Mouse (Mus musculus) limb, embryonic 14.5 days (tissue): ENCODE measurements at regions not wholly inside any gene's neighbourhood (a gene's known extent, or its start where the extent isn't known, plus 50 kb on each side); places are given as distances from the start of the nearest gene placed in this dataset.

Experiments used
- ATAC-seq: fragments of 200-750 bp; cut with Nextera tagmentation; 2 replicates; pipeline ENCODE4 v1.8.0; 2017; ENCODE audit warnings: low read depth, moderate number of reproducible peaks, moderate TSS enrichment; ENCODE audit not compliant: low FRiP score
- DNase-seq: peaks from one replicate; pipeline ENCODE4 v3.0.0-alpha.2; 2015; ENCODE audit warnings: low spot score
- H3K27ac ChIP-seq: fragments of 300-500 bp; sonication (generic); replicated peaks from 2 replicates; pipeline ENCODE4 v1.5.1; 2014; ENCODE audit warnings: low read depth, mild to moderate bottlenecking, low read length, moderate library complexity, mixed read lengths
- H3K27me3 ChIP-seq: fragments of 300-500 bp; sonication (generic); 2 replicates; pipeline ENCODE4 v1.6.1; 2014; ENCODE audit warnings: low read length, mixed read lengths; ENCODE audit not compliant: control insufficient read depth, insufficient read depth
- H3K36me3 ChIP-seq: fragments of 300-500 bp; sonication (generic); 2 replicates; pipeline ENCODE4 v1.6.1; 2014; ENCODE audit warnings: mild to moderate bottlenecking, low read length, moderate library complexity, mixed read lengths; ENCODE audit not compliant: control insufficient read depth, insufficient read depth
- H3K4me1 ChIP-seq: fragments of 300-500 bp; sonication (generic); 2 replicates; pipeline ENCODE4 v1.6.1; 2014; ENCODE audit warnings: antibody characterized with exemption, low read length, mixed read lengths; ENCODE audit not compliant: control insufficient read depth, insufficient read depth
- H3K4me2 ChIP-seq: fragments of 300-500 bp; sonication (generic); replicated peaks from 2 replicates; pipeline ENCODE4 v1.6.1; 2014; ENCODE audit warnings: low read depth, mild to moderate bottlenecking, low read length, moderate library complexity; ENCODE audit not compliant: severe bottlenecking
- H3K4me3 ChIP-seq: fragments of 300-500 bp; sonication (generic); replicated peaks from 2 replicates; pipeline ENCODE4 v1.5.1; 2014; ENCODE audit warnings: low read length
- H3K9ac ChIP-seq: fragments of 300-500 bp; sonication (generic); 2 replicates; pipeline ENCODE4 v1.6.1; 2014; ENCODE audit warnings: mild to moderate bottlenecking, low read depth, low read length, moderate library complexity; ENCODE audit not compliant: severe bottlenecking
- H3K9me3 ChIP-seq: fragments of 300-500 bp; sonication (generic); 2 replicates; pipeline ENCODE4 v1.6.1; 2016; ENCODE audit warnings: low read length; ENCODE audit not compliant: control insufficient read depth
- POLR2A ChIP-seq: fragments of 200-500 bp; IDR thresholded peaks from 2 replicates; pipeline ENCODE4 v1.8.0; 2012; ENCODE audit warnings: inconsistent platforms, mild to moderate bottlenecking, moderate library complexity, borderline replicate concordance; ENCODE audit not compliant: insufficient read depth, insufficient read length; ENCODE audit errors: extremely low read depth
- WGBS: fragments of 180-500 bp; shearing (Covaris S2); extraction: QIAGEN DNeasy Blood & Tissue Kit; methylation state at CpG from one replicate; pipeline ENCODE4 v1.1.7; 2014; 5-methylcytosine and 5-hydroxymethylcytosine counted together

- DNase-seq (no peak), ATAC-seq (no peak)
- TF ChIP-seq POLR2A: no peak
- no peak overlapping the region for H3K27ac ChIP-seq
- H3K9me3 ChIP-seq: no peaks in the 10 kb centered on the region; the same call in 1 of the 2 replicates
- 74% methylated on average over 7 of the region's 7 CpGs for WGBS
- no peaks in the 10 kb centered on the region for H3K27me3 ChIP-seq
- H3K36me3 ChIP-seq: no peaks in the 10 kb centered on the region
- no peak overlapping the region for H3K4me2 ChIP-seq
- no peak overlapping the region for H3K9ac ChIP-seq
- H3K4me3 ChIP-seq: no peak overlapping the region
- no peaks in the 10 kb centered on the region for H3K4me1 ChIP-seq
These were observed 54.7 kb upstream of the Irx5 start for GRCm38 (mm10) chr8:92302694-92303093.

GRCm38 (mm10) chr8:92301029-92301428, 56.4 kb upstream of the Irx5 start:
- H3K36me3 ChIP-seq: no peaks in the 10 kb centered on the region
- no peaks in the 10 kb centered on the region for H3K4me1 ChIP-seq
- H3K4me2 ChIP-seq: no peak overlapping the region
- no peak overlapping the region for H3K9ac ChIP-seq
- no peaks in the 10 kb centered on the region; the same call in 1 of the 2 replicates for H3K9me3 ChIP-seq
- ATAC-seq (no peak), DNase-seq (no peak)
- H3K27me3 ChIP-seq: no peaks in the 10 kb centered on the region
- no peak for TF ChIP-seq POLR2A
- H3K4me3 ChIP-seq: no peak overlapping the region
- WGBS: 87% methylated on average over 3 of the region's 3 CpGs
- H3K27ac ChIP-seq: no peak overlapping the region

- TF ChIP-seq POLR2A: no peak
- WGBS: 12% methylated on average over 26 of the region's 26 CpGs
- H3K27me3 ChIP-seq: 0 out of 2 replicates have a peak, but pooled peaks cover 7% of the 10 kb centered on the region
- peaks cover 7% of the 10 kb centered on the region; the same call in 1 of the 2 replicates for H3K4me1 ChIP-seq
- H3K4me2 ChIP-seq: peak overlapping the region; percentile 24
- no peaks in the 10 kb centered on the region for H3K9me3 ChIP-seq
- 0 out of 2 replicates have a peak overlapping the region, but pooled peaks have one; percentile 3 for H3K27ac ChIP-seq
- no peak overlapping the region for H3K9ac ChIP-seq
- ATAC-seq (peak; percentile 65; the same call in 1 of the 2 replicates), DNase-seq (peak; percentile 66)
- no peak overlapping the region for H3K4me3 ChIP-seq
- no peaks in the 10 kb centered on the region for H3K36me3 ChIP-seq
These were observed 70.3 kb upstream of the Irx5 start for GRCm38 (mm10) chr8:92286841-92287811.

GRCm38 (mm10) chr8:92275755-92276154, 81.7 kb upstream of the Irx5 start:
- Histone ChIP-seq H3K4me2 (no peak overlapping the region), H3K4me1 (no peaks in the 10 kb centered on the region)
- DNase-seq: no peak

GRCm38 (mm10) chr8:92272726-92273125, 84.7 kb upstream of the Irx5 start:
- Histone ChIP-seq H3K36me3 (no peaks in the 10 kb centered on the region), H3K4me1 (no peaks in the 10 kb centered on the region), H3K9ac (no peak overlapping the region), H3K4me3 (no peak overlapping the region), H3K27me3 (no peaks in the 10 kb centered on the region), H3K4me2 (no peak overlapping the region), H3K27ac (no peak overlapping the region), H3K9me3 (peaks cover 8% of the 10 kb centered on the region; the same call in 1 of the 2 replicates)
- 91% methylated on average over 1 of the region's 1 CpGs for WGBS
- DNase-seq: no peak
- TF ChIP-seq POLR2A: no peak
- ATAC-seq: no peak

More at GRCm38 (mm10) chr8:92275755-92276154, 81.7 kb upstream of the Irx5 start:
- no peak for TF ChIP-seq POLR2A
- no peaks in the 10 kb centered on the region for H3K27me3 ChIP-seq
- H3K36me3 ChIP-seq: no peaks in the 10 kb centered on the region
- H3K27ac ChIP-seq: no peak overlapping the region
- no peak for ATAC-seq
- WGBS: 84% methylated on average over 5 of the region's 5 CpGs
- no peak overlapping the region for H3K9ac ChIP-seq
- H3K4me3 ChIP-seq: no peak overlapping the region
- H3K9me3 ChIP-seq: no peaks in the 10 kb centered on the region
